Mouse (Mus musculus): ENCODE data around the gene Itch.

DNA sequence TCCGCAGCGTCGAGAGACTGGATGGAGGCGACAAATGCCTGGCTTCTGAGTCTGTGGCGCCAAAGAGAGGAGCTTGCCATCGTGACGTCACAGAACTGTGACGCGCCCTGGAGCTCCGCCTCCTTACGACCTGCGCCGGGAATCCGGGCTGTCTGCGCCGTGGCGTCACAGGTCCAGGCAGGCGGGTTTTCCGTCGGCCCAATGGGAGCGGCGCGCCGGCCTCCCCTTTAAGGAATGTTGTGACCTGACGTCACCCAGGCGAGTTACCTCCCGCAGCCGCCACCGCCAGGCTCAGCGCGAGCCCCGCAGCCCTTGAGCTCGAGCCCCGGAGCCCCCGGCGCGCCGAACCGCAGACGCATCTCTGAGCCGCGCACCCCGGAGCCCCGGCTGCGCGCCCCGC, 142.9 kb downstream of the Itch start, which contains the start of gene Map1lc3a:
- TF ChIP-seq CTCF (IDR thresholded peaks at IDR 0.05; ENCODE audit: low read depth) (no peak), EP300 (optimal IDR thresholded peaks at IDR 0.05) (no peak)

Measured in stomach, postnatal 0 days (tissue).